Mouse (Mus musculus) liver, adult (tissue): Measurements from ENCODE around the gene Klra8.
"Not testable (repeated sequence)": the region's sequence is repeated elsewhere in the genome, so short reads cannot be mapped to it uniquely, and the experiment has no call there.

Experiments
- GATA4 ChIP-seq: IDR thresholded peaks from 2 replicates; pipeline ENCODE4 v1.6.1; 2014; ENCODE audit warnings: mild to moderate bottlenecking, low read length; ENCODE audit not compliant: insufficient replicate concordance

Klra8 gene

GRCm38 (mm10) chr6:130129798-130130197, at the start of gene Klra8:
Gene Klra8 (minus strand): TSS chr6:130129898.
- TF ChIP-seq GATA4 = not testable (repeated sequence)

- no peak for TF ChIP-seq GATA4
Observed at GRCm38 (mm10) chr6:130110485-130110884, 19.2 kb downstream of the Klra8 start.

GRCm38 (mm10) chr6:130092336-130092948, 37.3 kb downstream of the Klra8 start:
- no peak for TF ChIP-seq GATA4

GRCm38 (mm10) chr6:130067171-130067570, 62.5 kb downstream of the Klra8 start, which contains the start of gene Klra4:
Gene Klra4 (minus strand): TSS chr6:130067271.
- TF ChIP-seq GATA4 = not testable (repeated sequence)
